Mouse (Mus musculus) kidney, postnatal 10 days (tissue): Measurements from ENCODE around the gene Atp8b3.

ENCODE experiments used
- DNase-seq: peaks from one replicate; pipeline ENCODE4 v3.0.0; 2021; ENCODE audit warnings: mixed read lengths

Atp8b3 gene

DNA sequence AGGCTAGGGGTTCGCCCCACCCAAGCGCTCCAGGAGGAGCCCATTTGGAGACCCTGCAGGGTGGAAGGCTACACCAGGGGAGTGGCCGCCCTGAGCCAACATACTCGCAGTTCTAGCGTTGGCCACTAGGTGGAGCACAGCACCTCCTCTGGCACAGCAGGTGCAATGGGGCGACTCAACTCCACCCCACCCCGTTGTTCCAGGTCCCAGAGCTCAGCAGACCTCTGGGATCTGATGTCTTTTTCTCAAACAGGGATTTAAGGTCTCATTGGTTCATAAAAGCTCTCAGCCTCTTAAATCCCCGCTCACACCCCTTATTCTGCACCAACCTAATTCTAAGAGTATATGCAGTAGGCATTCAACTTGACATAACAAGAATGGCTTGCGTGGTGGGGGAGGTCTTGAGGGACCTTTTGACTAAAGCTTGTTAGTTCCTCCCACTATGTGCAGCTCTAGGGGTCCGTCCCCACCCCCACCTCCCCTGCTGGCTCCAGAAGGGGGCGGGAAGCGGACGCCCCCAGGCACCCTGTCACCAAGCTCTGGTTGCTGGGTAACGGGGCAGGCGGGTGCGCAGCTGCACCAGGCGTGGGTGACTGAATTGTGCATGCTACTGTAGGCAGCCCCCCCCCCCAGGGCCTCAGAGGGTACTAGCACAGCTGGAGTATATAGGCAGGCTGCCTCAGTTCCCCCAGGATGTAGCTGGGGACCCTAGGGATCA, 27.6 kb upstream of the Atp8b3 start:
- peak; percentile 93 for DNase-seq

DNA sequence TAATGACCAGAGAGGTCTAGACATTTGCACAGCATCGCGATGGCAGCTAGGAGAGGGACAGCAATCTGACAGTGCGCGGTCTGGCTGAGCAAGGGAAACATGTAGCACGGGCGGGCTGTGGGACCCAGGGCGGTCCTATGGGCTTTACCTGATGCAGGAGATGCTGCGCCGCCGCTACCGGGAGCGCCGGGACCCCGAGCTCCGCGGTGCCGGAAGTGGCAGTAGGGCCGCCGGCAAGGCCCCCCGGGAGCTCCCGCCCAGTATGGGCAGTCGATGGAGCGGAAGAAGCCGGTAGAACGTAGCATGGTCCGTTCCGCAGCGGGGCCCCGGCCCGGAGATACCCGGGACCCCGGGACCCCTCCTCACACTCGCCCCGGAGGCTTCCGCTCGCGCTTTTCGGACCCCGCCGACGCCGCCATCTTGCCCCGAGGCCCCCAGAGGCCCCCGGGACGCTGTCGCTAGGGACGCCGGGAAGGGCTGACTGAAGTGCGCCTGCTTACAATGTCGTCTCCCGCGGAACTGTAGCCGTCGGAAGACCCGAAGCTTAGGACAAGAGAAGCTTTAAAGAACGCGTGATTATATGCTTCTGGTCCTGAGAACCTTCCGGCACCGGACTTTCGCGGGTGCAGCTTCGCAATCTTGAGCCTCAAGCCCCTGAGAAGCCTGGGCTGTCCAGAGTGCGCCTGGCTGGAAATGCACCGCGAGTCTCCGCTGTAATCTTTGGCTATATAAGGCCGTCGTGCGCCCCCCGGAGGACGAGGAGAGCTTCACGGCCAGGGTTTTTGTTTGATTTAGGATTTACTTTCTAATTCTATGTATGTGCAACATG, 22.4 kb upstream of the Atp8b3 start, which contains the start of gene Rexo1:
Gene Rexo1, minus strand, starts transcription at position 445 of the 829 bp plus-strand sequence.
- DNase-seq = peak; percentile 96

GRCm38 (mm10) chr10:80560621-80561020, 21.7 kb upstream of the Atp8b3 start:
- DNase-seq = no peak

GRCm38 (mm10) chr10:80559431-80559830, 20.5 kb upstream of the Atp8b3 start:
- no peak for DNase-seq

DNA sequence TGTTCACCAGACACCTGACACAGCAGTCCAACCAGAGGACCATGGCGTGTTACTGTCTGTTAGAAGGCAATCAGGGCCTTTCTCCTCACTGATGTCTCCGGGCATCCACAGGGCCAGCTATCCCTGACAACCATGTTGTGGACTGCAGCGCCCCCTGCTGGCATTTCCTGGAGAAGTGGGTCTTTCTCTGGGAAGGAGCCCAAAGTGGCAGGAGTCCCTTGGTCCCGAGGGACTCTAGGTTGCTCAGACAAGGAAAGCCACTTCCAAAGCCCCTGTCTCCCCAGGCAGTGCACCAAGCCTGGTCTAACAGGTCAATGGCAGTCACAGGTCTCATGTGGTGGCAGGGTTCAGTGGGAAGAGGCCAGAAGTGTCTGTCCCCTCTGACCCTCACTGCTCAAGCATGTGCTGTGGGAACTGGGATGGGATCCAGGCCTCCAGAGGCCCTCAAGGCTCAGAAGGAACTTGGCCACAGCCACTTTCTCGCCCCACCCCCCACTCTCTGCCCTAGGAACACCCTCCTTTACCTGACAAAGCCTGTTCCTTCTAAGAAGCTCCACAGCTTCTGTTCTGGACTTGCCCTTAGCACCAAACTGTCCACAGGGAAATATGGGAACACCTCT, 18.5 kb upstream of the Atp8b3 start:
- DNase-seq = peak; percentile 88

- DNase-seq = no peak
These were observed 15.1 kb upstream of the Atp8b3 start for GRCm38 (mm10) chr10:80553997-80554396.

GRCm38 (mm10) chr10:80553575-80553974, 14.7 kb upstream of the Atp8b3 start:
- no peak for DNase-seq

DNA sequence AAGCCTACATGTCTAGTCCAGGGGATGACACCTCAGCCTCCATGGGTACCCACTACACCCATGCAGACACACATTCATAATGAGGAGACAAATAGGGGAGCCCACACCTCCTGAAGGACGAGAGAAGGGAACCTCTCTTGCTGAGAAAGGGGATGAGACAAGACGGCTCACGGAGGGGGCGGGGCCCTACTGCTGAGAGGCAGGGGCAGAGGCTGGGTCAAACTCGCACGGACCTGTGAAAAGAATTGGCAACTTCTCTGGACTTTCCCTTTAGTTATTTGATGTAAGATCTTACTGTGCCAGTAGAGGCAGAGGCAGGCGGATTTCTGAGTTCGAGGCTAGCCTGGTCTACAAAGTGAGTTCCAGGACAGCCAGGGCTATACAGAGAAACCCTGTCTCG, 13.4 kb upstream of the Atp8b3 start:
- no peak for DNase-seq

GRCm38 (mm10) chr10:80549279-80549678, 10.4 kb upstream of the Atp8b3 start:
- no peak for DNase-seq

GRCm38 (mm10) chr10:80548428-80549006, 9.6 kb upstream of the Atp8b3 start:
- peak; percentile 82 for DNase-seq

GRCm38 (mm10) chr10:80547539-80547938, 8.6 kb upstream of the Atp8b3 start:
- no peak for DNase-seq

DNA sequence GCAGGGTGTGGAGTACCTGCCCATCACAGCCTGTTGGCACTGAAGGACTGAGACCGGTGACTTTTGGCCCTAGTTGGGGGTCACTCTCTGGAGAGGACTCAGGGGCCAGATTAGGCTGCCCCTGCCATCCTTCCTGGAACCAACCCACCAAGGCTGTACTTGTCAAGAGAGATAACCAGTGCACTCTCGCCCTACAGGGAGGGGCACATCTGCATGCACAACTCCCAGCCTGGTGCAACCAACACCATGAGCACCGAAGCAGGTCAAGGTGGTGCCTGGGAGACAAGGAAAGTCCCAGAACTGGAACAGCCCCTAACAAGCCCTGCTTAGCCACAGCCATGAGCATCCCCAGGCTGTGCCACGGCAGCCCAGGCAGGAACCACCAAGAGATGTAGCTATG, 8.0 kb upstream of the Atp8b3 start:
- no peak for DNase-seq

- no peak for DNase-seq
These were observed 6.7 kb upstream of the Atp8b3 start for GRCm38 (mm10) chr10:80545590-80545989.

DNA sequence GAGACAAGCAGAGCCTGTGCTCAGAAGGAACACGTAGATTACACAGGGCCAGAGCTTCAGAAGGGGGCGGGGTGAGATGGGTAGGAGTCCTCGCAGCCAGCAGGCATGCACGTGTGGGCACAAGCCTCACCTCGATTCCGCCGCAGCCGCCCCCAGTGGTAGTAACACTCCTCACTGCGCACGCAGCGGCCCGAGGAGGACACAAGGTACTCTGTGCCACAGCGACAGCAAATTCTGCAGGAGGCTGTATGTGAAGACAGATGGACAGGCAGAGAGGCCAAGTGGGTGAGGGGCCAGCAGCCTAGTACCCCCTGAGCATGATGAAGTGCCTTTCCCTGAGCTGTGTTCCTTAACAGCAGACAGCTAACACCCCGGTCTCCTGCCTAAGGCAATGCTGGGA, 4.9 kb upstream of the Atp8b3 start:
- no peak for DNase-seq

- no peak for DNase-seq
These were observed 569 bp upstream of the Atp8b3 start for GRCm38 (mm10) chr10:80539493-80539892.

GRCm38 (mm10) chr10:80538180-80538579, 744 bp downstream of the Atp8b3 start:
- DNase-seq = no peak

DNA sequence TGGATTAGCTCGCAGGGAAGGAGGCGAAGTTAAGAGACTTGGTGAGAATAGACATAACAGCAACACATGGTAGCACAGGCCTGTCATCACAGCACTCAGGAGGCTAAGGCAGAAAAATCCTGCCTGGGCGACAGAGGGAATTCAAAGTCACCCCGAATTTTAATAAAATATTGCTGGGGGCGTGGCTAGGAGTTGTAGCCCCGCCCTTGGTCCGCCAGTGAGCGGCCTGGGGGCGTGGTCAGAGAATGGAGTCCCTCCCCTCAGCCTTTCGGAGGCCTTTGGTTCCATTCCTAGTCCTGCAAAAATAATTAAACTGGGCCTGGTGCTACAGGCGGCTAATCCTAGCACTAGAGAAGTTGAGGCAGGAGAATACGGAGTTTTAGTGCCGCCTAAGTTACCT, 3.2 kb downstream of the Atp8b3 start:
- no peak for DNase-seq

- DNase-seq = no peak
These were observed 3.9 kb downstream of the Atp8b3 start for GRCm38 (mm10) chr10:80535071-80535470.

DNA sequence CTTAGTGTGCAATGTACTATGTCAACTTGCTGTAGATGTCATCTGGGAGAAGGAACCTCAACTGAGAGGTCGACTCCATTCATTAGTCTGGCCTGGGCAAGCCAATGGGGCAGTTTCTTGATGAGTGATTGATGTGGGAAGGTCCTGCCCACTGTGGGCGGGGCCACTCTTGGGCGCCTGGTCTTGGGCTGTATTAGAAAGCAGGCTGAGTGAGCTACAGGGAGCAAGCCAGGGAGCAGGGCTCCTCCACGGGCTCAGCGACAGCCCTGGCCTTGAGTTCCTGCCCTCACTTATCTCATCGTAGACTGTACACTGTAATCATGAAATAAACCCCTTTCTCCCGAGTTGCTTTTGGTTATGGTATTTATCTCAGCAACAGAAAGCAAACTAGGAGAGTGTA, 5.2 kb downstream of the Atp8b3 start:
- DNase-seq = peak; percentile 51

DNA sequence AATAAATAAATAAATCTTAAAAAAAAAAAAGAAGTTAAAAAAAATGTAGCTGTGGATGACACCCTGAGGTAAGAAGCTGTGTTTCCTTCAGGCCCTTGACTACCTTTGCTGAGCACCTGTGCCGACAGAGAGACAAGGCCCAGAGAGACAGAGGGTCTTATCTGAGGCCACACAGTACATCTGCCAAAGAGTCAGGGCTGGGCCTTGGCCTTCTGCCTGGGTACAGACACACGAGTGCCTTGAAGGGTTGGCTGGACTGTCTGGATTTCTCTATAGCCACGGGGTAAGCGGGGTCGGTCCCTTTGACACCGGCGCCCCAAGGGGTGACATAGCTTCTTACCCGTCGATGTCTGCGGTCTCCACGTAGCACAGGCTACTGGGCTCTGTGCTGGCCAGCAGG, 6.1 kb downstream of the Atp8b3 start:
- DNase-seq = no peak

DNA sequence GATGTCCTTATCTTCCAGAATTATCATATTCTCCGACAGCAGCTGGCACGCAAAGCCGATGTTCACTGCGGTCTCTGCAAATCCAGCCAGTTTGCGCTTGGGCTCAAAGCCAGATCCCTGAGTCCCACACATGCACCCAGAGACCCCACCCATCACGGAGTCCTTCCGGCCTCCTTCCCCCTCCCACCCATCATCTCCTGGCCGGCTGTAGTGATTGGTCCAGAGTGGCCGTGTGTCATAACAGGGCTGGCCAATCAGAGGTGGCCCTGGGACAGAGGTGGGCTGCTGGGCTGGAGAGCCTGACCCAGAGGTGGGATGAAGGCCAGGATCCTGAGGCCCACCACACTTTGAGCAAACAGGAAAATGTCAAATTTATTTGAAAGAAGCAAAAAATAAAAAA, 12.8 kb downstream of the Atp8b3 start:
- peak; percentile 37 for DNase-seq

DNA sequence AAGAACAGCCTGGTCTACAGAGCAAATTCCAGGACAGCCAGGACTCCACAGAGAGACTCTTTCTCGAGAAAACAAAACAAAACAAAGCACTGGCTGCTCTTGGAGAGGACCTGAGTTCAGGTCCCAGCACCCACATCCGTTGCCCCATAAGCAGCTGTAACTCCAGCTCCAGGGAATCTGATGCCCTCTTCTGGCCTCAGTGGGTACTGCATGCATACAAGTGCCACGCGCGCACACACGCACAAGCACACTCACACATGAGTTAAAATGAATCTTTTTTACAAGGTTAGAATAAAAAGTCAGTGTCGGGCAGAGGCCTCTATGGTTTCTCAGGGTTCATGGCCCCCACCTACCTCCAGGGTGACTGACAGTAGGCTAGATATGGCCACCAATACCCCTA, 15.6 kb downstream of the Atp8b3 start:
- DNase-seq = no peak

GRCm38 (mm10) chr10:80519287-80519686, 19.6 kb downstream of the Atp8b3 start:
- DNase-seq = no peak
